Mouse (Mus musculus): Measurements from ENCODE around the gene Xylt1. TPM values are rescaled to one million over a fixed set of nuclear protein-coding genes. Genes with fewer than 3 reads are reported as not detected.

Gene Xylt1
- total and polyA plus RNA-seq, 3 experiments: 9.0 to 13.3 TPM; not detected in 1

DNA sequence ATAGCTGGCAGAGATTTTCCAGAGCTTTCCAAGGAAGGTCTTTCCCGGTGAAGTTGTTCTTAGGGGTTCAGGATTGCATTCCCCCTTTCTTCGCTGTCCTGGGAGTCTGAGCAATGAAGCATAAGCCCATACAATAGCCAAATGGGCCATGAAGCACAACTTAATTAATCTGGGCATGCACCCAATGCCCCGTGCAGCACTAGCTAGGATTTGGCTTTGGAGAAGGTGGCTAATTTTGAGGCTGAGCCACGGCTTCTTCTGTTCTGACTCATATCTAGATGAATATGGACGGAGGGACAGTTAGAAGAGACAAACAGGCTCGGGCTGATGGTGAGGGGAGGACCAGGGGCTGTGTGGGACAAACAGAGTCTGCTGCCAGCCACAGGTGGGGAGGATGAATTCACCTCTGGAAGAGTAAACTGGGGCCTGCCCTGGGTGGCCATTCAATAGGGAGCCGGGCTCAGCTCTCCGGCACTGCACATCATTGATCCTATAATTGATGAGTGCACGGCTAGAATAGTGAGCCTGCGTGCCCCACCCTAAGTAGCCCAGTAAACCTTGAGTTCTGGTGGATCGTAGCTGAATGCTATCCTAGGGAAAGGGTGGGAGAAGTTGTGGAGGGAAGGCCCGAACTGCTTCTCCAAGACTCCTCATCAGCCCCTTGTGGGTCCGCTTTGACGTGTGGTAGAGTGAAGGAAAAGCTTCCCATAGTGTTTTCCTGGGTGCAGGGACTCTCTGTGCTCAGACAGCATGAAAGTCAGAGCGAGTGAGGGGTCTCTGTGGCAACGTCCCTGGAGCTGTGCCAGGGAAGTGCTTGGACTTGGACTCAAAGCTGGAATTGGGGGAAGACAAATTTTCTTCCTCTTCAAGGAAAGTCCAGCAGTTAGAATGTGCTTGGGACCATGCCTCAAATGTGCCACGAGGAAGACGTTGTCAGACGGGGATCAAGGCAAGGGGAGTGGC, 92.3 kb downstream of the Xylt1 start:
- Histone ChIP-seq H3K9me3 (replicated peaks; ENCODE audit: insufficient read depth, low read length) (no peaks in the 10 kb centered on the region), H3K36me3 (ENCODE audit: control insufficient read depth in 1 of 2, insufficient read depth in 2 of 2, low read length in 2 of 2) (peaks cover 0 to 3% of the 10 kb centered on the region in 2 experiments; a peak in 2 of 4 replicates), H3K27me3 (ENCODE audit: control insufficient read depth in 1 of 2, insufficient read depth in 2 of 2, low read length in 2 of 2) (no peaks in the 10 kb centered on the region), H3K4me1 (ENCODE audit: control insufficient read depth in 1 of 2, insufficient read depth in 2 of 2, low read length in 2 of 2) (no peaks in the 10 kb centered on the region), H3K79me2 (ENCODE audit: control insufficient read depth, insufficient read depth, low read length, poor library complexity) (0 out of 2 replicates have a peak, but pooled peaks cover 1% of the 10 kb centered on the region), H3K9ac (ENCODE audit: control insufficient read depth, low read depth, low read length, poor library complexity, severe bottlenecking) (no peak overlapping the region), H3K4me3 (ENCODE audit: control insufficient read depth in 1 of 2, insufficient read depth in 1 of 2, low read depth in 2 of 2, low read length in 2 of 2) (no peak overlapping the region), H3K27ac (ENCODE audit: control insufficient read depth, low read depth, low read length) (no peak overlapping the region)
- no peak for DNase-seq (ENCODE audit: low read depth, low spot score)
- no peak for TF ChIP-seq EP300 (IDR thresholded peaks at IDR 0.05; ENCODE audit: low read depth in 1 of 2, low read length in 2 of 2)
- TF ChIP-seq ELF1 (IDR thresholded peaks at IDR 0.05; ENCODE audit: low read depth, low read length): no peak

DNA sequence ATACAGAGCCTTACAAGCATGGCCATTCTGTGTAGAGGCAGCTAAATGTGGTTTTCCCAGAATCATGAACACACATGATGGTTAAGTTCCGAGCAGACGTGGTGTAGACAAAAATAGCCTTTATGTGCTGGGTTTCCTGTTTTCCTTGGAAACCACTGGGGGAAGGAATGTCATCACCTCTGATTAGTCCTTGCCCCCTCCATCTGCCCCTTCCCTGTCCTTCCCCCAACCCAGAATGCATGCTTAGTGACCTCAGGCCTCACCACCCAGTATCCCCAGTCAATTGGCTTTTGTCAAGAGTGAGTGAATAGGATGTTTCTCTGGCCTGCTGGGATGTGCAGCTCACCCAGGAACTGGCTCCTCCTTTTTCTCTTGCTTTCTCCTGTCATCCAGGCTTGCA, 93.5 kb downstream of the Xylt1 start:
- H3K36me3 ChIP-seq (ENCODE audit: control insufficient read depth in 1 of 2, insufficient read depth in 2 of 2, low read length in 2 of 2): peaks cover 0 to 3% of the 10 kb centered on the region in 2 experiments; a peak in 2 of 4 replicates
- H3K79me2 ChIP-seq (ENCODE audit: control insufficient read depth, insufficient read depth, low read length, poor library complexity): 0 out of 2 replicates have a peak, but pooled peaks cover 1% of the 10 kb centered on the region
- H3K9ac ChIP-seq (ENCODE audit: control insufficient read depth, low read depth, low read length, poor library complexity, severe bottlenecking): no peak overlapping the region
- H3K4me3 ChIP-seq (ENCODE audit: control insufficient read depth in 1 of 2, insufficient read depth in 1 of 2, low read depth in 2 of 2, low read length in 2 of 2): no peak overlapping the region
- H3K27ac ChIP-seq (ENCODE audit: control insufficient read depth, low read depth, low read length): no peak overlapping the region
- H3K4me1 ChIP-seq (ENCODE audit: control insufficient read depth in 1 of 2, insufficient read depth in 2 of 2, low read length in 2 of 2): no peaks in the 10 kb centered on the region
- no peak for TF ChIP-seq RAD21 (IDR thresholded peaks at IDR 0.05; ENCODE audit: low read depth, low read length)
- no peak for TF ChIP-seq SMC3 (IDR thresholded peaks at IDR 0.05; ENCODE audit: low read depth, low read length)
- no peak for TF ChIP-seq NRF1 (IDR thresholded peaks at IDR 0.05; ENCODE audit: insufficient read depth, low read depth, low read length, poor library complexity, severe bottlenecking)
- no peak for TF ChIP-seq MAZ (IDR thresholded peaks at IDR 0.05; ENCODE audit: low read depth, low read length)
- no peak for TF ChIP-seq KAT2A (conservative IDR thresholded peaks at IDR 0.05; ENCODE audit: low read depth, low read length)
- TF ChIP-seq TBP (IDR thresholded peaks at IDR 0.05; ENCODE audit: low read depth, low read length): no peak
- no peak for TF ChIP-seq ZNF384 (IDR thresholded peaks at IDR 0.05; ENCODE audit: low read depth, low read length)
- no peak for TF ChIP-seq JUND (IDR thresholded peaks at IDR 0.05; ENCODE audit: low read depth, low read length)
- no peak for TF ChIP-seq BHLHE40 (IDR thresholded peaks at IDR 0.05; ENCODE audit: borderline replicate concordance, low read depth, low read length)
- TF ChIP-seq MAFK (IDR thresholded peaks at IDR 0.05; ENCODE audit: borderline replicate concordance, low read depth, low read length): no peak
- TF ChIP-seq POLR2A (IDR thresholded peaks at IDR 0.05; ENCODE audit: control insufficient read depth in 1 of 2, insufficient read depth in 1 of 2, low read depth in 1 of 2, low read length in 2 of 2, poor library complexity in 1 of 2): no peak
- no peak for TF ChIP-seq USF2 (IDR thresholded peaks at IDR 0.05; ENCODE audit: borderline replicate concordance in 1 of 2, insufficient read depth in 1 of 2, low read depth in 1 of 2, low read length in 2 of 2)
- TF ChIP-seq GABPA (IDR thresholded peaks at IDR 0.05; ENCODE audit: low read depth, low read length): no peak
- TF ChIP-seq RCOR1 (IDR thresholded peaks at IDR 0.05; ENCODE audit: low read depth, low read length): no peak
- no peak for TF ChIP-seq GATA1 (IDR thresholded peaks at IDR 0.05; ENCODE audit: low read depth, low read length)
- H3K9me3 ChIP-seq (replicated peaks; ENCODE audit: insufficient read depth, low read length): no peaks in the 10 kb centered on the region
- no peak for DNase-seq (ENCODE audit: low read depth, low spot score)
- no peaks in the 10 kb centered on the region for H3K27me3 ChIP-seq (ENCODE audit: control insufficient read depth in 1 of 2, insufficient read depth in 2 of 2, low read length in 2 of 2)

Data from MEL (cell line).